Mouse (Mus musculus): ENCODE results near the gene Usp49. TPM values are rescaled to one million over a fixed set of nuclear protein-coding genes. Genes with fewer than 3 reads are reported as not detected.
"Not testable (repeated sequence)": the region's sequence is repeated elsewhere in the genome, so short reads cannot be mapped to it uniquely, and the experiment has no call there.

The Usp49 gene
- polyA plus RNA-seq, 1 experiment from 2014 or later, result 3.5 TPM

DNA sequence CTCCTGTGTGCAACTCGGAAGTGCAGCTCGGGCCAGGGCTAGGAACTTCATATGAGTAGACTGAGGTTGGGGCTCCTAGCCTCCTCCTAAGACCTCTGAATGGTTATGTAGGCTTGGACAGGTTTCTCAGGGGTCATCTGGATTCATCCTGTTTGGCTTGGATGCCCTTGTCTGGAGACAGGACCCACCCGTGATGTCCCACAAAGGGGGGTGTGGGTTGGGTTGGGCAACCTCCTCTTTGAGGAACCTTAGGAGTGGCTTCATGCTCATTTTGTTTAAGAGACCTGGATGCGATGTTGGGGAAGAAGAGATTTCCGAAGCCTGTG is 33.7 kb upstream of the Usp49 start:
- Histone ChIP-seq H3K36me3 (peaks cover 56% of the 10 kb centered on the region), H3K4me2 (peak overlapping the region; percentile 87), H3K27ac (ENCODE audit: poor library complexity, severe bottlenecking) (peak overlapping the region; percentile 99), H3K4me3 (peak overlapping the region; percentile 95), H3K27me3 (replicated peaks) (no peaks in the 10 kb centered on the region), H3K4me1 (replicated peaks) (peaks cover 43% of the 10 kb centered on the region), H3K9me3 (replicated peaks) (no peaks in the 10 kb centered on the region), H3K9ac (peak overlapping the region; percentile 96)
- 56% methylated on average over 5 of the region's 5 CpGs for WGBS
- ATAC-seq (ENCODE audit: insufficient number of reproducible peaks, low FRiP score), result no peak

DNA sequence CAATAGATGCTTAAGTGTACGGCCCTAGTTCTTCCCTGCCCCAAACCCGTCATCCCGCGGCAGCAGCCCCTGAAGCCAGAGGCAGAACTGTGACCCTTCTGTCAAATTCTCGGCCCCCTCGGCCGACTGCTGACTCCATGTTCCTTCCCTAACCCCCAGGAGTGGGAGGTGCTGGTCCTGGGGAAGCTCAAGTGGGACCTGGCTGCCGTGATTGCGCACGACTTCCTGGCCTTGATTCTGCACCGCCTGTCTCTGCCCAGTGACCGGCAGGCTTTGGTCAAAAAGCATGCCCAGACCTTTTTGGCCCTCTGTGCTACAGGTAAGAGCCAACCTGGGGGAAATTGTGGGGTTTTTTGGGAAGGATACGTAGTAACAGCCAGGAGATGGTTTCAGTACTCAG is 33.2 kb upstream of the Usp49 start:
- Histone ChIP-seq H3K27me3 (replicated peaks) (no peaks in the 10 kb centered on the region), H3K4me1 (replicated peaks) (peaks cover 43% of the 10 kb centered on the region), H3K9me3 (replicated peaks) (no peaks in the 10 kb centered on the region), H3K4me3 (peak overlapping the region; percentile 95), H3K27ac (ENCODE audit: poor library complexity, severe bottlenecking) (peak overlapping the region; percentile 99), H3K4me2 (peak overlapping the region; percentile 87), H3K9ac (peak overlapping the region; percentile 96), H3K36me3 (peaks cover 60% of the 10 kb centered on the region)
- no peak for ATAC-seq (ENCODE audit: insufficient number of reproducible peaks, low FRiP score)
- 51% methylated on average over 13 of the region's 13 CpGs for WGBS

GRCm38 (mm10) chr17:47597838-47598579 is 32.5 kb upstream of the Usp49 start:
- peak overlapping the region; percentile 99 for H3K27ac ChIP-seq (ENCODE audit: poor library complexity, severe bottlenecking)
- 0 out of 2 replicates have a peak overlapping the region, but pooled peaks have one; percentile 2 for H3K4me3 ChIP-seq
- H3K9me3 ChIP-seq (replicated peaks), result no peaks in the 10 kb centered on the region
- peak overlapping the region; percentile 87 for H3K4me2 ChIP-seq
- peak; percentile 40; the same call in 1 of the 2 replicates for ATAC-seq (ENCODE audit: insufficient number of reproducible peaks, low FRiP score)
- WGBS, result 13% methylated on average over 10 of the region's 10 CpGs
- peak overlapping the region; percentile 96 for H3K9ac ChIP-seq
- no peaks in the 10 kb centered on the region for H3K27me3 ChIP-seq (replicated peaks)
- peaks cover 36% of the 10 kb centered on the region for H3K4me1 ChIP-seq (replicated peaks)
- peaks cover 66% of the 10 kb centered on the region for H3K36me3 ChIP-seq

DNA sequence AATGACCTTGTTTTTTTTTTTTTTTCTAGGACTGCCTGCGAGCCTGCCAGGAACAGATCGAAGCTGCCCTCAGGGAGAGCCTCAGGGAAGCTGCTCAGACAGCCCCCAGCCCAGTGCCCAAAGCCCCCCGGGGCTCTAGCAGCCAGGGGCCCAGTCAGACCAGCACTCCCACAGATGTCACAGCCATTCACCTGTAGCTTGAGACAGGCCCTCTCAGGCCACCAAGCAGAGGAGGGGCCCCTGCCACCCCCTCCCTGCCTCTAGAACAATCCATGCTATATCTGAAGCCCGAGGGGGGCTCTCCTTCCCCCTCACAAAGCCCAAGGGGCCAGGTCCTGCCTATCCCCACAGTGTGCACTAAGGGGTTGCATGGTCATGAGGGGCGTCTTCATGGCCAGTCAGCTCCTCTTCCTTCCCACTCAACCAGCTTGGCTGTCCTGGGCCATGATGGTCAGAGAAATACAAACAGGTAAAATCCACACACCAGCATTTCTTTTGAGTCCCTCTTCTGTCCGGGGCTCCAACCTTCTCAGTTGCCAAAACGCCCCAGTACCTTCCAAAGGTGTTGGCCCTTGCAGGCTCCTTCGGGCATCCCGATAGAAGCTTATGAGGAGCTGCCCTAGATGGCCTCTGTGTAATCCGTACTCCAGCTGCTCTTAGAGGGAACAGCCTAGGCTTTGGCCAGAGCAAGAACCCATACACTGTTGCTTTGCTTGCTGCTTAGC is 31.7 kb upstream of the Usp49 start:
- not testable (repeated sequence) for H3K9ac ChIP-seq; ATAC-seq (ENCODE audit: insufficient number of reproducible peaks, low FRiP score)
- H3K36me3 ChIP-seq, result peaks cover 68% of the 10 kb centered on the region

GRCm38 (mm10) chr17:47599511-47600297 is 30.8 kb upstream of the Usp49 start:
- Histone ChIP-seq H3K4me3 (no peak overlapping the region), H3K9me3 (replicated peaks) (no peaks in the 10 kb centered on the region), H3K27ac (ENCODE audit: poor library complexity, severe bottlenecking) (peak overlapping the region; percentile 82), H3K9ac (no peak overlapping the region), H3K36me3 (peaks cover 78% of the 10 kb centered on the region), H3K27me3 (replicated peaks) (no peaks in the 10 kb centered on the region), H3K4me2 (no peak overlapping the region), H3K4me1 (replicated peaks) (peaks cover 35% of the 10 kb centered on the region)
- no peak for ATAC-seq (ENCODE audit: insufficient number of reproducible peaks, low FRiP score)
- 72% methylated on average over 11 of the region's 11 CpGs for WGBS

More for the DNA sequence above, 31.7 kb upstream of the Usp49 start:
- H3K4me1 ChIP-seq (replicated peaks), result peaks cover 35% of the 10 kb centered on the region
- not testable (repeated sequence) for H3K27me3 ChIP-seq (replicated peaks); H3K4me3 ChIP-seq; H3K4me2 ChIP-seq; H3K9me3 ChIP-seq (replicated peaks)
- WGBS, result 73% methylated on average over 10 of the region's 10 CpGs
- H3K27ac ChIP-seq (ENCODE audit: poor library complexity, severe bottlenecking), result peak overlapping the region; percentile 82

GRCm38 (mm10) chr17:47600601-47601388 is 29.7 kb upstream of the Usp49 start:
- ATAC-seq (ENCODE audit: insufficient number of reproducible peaks, low FRiP score), result no peak

DNA sequence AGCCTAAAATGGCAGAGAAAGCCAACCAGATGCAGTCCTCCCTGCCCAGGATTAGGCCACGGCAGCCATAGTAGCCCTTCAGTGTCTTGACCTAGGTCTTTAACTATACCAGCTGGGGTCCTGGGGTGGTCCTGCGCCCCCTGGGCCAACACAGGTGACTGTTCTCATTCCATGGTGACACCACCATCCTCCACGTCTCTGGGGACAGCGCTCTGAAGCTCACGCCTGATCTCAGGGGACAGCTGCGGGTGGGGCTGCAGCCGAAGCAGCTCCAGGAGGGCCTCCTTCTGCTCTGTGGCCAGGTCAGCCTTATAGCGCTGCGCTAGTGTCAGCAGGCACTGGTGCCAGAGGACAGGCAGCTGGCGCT is 29.1 kb upstream of the Usp49 start:
- Histone ChIP-seq H3K9me3 (replicated peaks) (no peaks in the 10 kb centered on the region), H3K27me3 (replicated peaks) (no peaks in the 10 kb centered on the region), H3K9ac (no peak overlapping the region), H3K27ac (ENCODE audit: poor library complexity, severe bottlenecking) (no peak overlapping the region), H3K4me1 (replicated peaks) (peaks cover 28% of the 10 kb centered on the region), H3K36me3 (peaks cover 92% of the 10 kb centered on the region), H3K4me2 (no peak overlapping the region), H3K4me3 (no peak overlapping the region)
- no peak for ATAC-seq (ENCODE audit: insufficient number of reproducible peaks, low FRiP score)
- 86% methylated on average over 10 of the region's 10 CpGs for WGBS

More at GRCm38 (mm10) chr17:47600601-47601388, 29.7 kb upstream of the Usp49 start:
- no peaks in the 10 kb centered on the region for H3K9me3 ChIP-seq (replicated peaks)
- H3K36me3 ChIP-seq, result peaks cover 89% of the 10 kb centered on the region
- H3K4me2 ChIP-seq, result no peak overlapping the region
- H3K27ac ChIP-seq (ENCODE audit: poor library complexity, severe bottlenecking), result peak overlapping the region; percentile 82; the same call in 1 of the 2 replicates
- no peaks in the 10 kb centered on the region for H3K27me3 ChIP-seq (replicated peaks)
- peaks cover 34% of the 10 kb centered on the region for H3K4me1 ChIP-seq (replicated peaks)
- H3K4me3 ChIP-seq, result no peak overlapping the region
- no peak overlapping the region for H3K9ac ChIP-seq
- WGBS, result 87% methylated on average over 13 of the region's 13 CpGs

GRCm38 (mm10) chr17:47602289-47602688 is 28.2 kb upstream of the Usp49 start:
- Histone ChIP-seq H3K4me1 (replicated peaks) (peaks cover 19% of the 10 kb centered on the region), H3K9me3 (replicated peaks) (no peaks in the 10 kb centered on the region), H3K27me3 (replicated peaks) (no peaks in the 10 kb centered on the region), H3K4me3 (no peak overlapping the region), H3K9ac (no peak overlapping the region), H3K36me3 (peaks cover 93% of the 10 kb centered on the region), H3K27ac (ENCODE audit: poor library complexity, severe bottlenecking) (no peak overlapping the region), H3K4me2 (no peak overlapping the region)
- ATAC-seq (ENCODE audit: insufficient number of reproducible peaks, low FRiP score), result no peak
- WGBS, result 93% methylated on average over 11 of the region's 11 CpGs

DNA sequence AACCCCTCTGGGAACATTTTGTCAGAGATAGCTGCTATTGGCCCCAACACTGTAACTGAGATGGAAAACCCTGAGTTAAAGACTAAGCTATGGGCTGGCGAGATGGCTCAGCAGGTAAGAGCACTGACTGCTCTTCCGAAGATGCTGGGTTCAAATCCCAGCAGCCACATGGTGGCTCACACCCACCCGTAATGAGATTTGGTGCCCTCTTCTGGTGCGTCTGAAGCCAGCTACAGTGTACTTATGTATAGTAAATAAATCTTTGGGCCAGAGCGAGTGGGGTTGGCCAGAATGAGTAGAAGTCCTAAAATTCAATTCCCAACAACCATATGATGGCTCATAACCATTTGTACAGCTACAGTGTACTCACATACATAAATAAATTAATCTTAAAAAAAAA is 24.3 kb upstream of the Usp49 start:
- Histone ChIP-seq H3K36me3 (peaks cover 69% of the 10 kb centered on the region), H3K9me3 (replicated peaks) (no peaks in the 10 kb centered on the region), H3K4me1 (replicated peaks) (peaks cover 10% of the 10 kb centered on the region), H3K27me3 (replicated peaks) (no peaks in the 10 kb centered on the region), H3K4me3 (no peak overlapping the region), H3K4me2 (no peak overlapping the region), H3K9ac (no peak overlapping the region), H3K27ac (ENCODE audit: poor library complexity, severe bottlenecking) (no peak overlapping the region)
- WGBS, result 73% methylated on average over 5 of the region's 5 CpGs
- no peak for ATAC-seq (ENCODE audit: insufficient number of reproducible peaks, low FRiP score)

DNA sequence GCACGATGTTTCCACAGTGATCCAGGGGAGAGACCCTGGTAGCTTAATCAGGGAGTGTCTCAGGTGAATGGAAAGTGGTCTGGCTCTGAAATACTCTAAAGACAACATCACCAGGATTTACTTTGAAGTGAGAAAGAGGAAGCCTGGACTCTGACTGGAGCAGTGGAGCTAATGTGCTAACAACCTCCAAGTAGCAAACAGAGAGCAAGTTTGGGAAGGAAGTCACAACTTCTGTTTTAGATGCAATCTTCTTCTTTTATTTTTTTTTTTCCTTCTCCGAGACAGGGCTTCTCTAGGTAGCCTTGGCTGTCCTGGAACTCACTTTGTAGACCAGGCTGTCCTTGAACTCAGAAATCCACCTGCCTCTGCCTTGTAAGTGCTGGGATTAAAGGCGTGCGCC is 21.3 kb upstream of the Usp49 start:
- WGBS, result 86% methylated on average over 4 of the region's 4 CpGs
- H3K27ac ChIP-seq (ENCODE audit: poor library complexity, severe bottlenecking), result no peak overlapping the region
- peaks cover 22% of the 10 kb centered on the region for H3K4me1 ChIP-seq (replicated peaks)
- H3K27me3 ChIP-seq (replicated peaks), result no peaks in the 10 kb centered on the region
- H3K4me2 ChIP-seq, result no peak overlapping the region; the same call in 1 of the 2 replicates
- ATAC-seq (ENCODE audit: insufficient number of reproducible peaks, low FRiP score), result no peak
- H3K4me3 ChIP-seq, result no peak overlapping the region
- peaks cover 52% of the 10 kb centered on the region for H3K36me3 ChIP-seq
- no peak overlapping the region for H3K9ac ChIP-seq
- H3K9me3 ChIP-seq (replicated peaks), result no peaks in the 10 kb centered on the region

Data from heart, embryonic 12.5 days (tissue).